Mouse (Mus musculus): ENCODE measurements around the gene Mrpl2. TPM values are rescaled to one million over a fixed set of nuclear protein-coding genes. Genes with fewer than 3 reads are reported as not detected.

Mrpl2 gene
- polyA plus RNA-seq, 1 experiment = 289 TPM

- H3K36me3 ChIP-seq (replicated peaks; ENCODE audit: low read length) = no peaks in the 10 kb centered on the region
- H3K4me1 ChIP-seq = peaks cover 61% of the 10 kb centered on the region
- no peak overlapping the region for H3K4me3 ChIP-seq (replicated peaks)
- H3K27me3 ChIP-seq (replicated peaks) = no peaks in the 10 kb centered on the region
- TF ChIP-seq GATA1 (IDR thresholded peaks at IDR 0.05; ENCODE audit: borderline replicate concordance, low read length) (no peak), FLI1 (IDR thresholded peaks at IDR 0.05; ENCODE audit: low read length) (no peak)
- no peaks in the 10 kb centered on the region for H3K9me3 ChIP-seq
These were observed 33.8 kb upstream of the Mrpl2 start for GRCm38 (mm10) chr17:46612189-46612588.

- Histone ChIP-seq H3K36me3 (replicated peaks; ENCODE audit: low read length) (no peaks in the 10 kb centered on the region), H3K9me3 (no peaks in the 10 kb centered on the region)
These were observed 33.2 kb upstream of the Mrpl2 start for GRCm38 (mm10) chr17:46612820-46613219.

GRCm38 (mm10) chr17:46613229-46613628 is 32.8 kb upstream of the Mrpl2 start:
- H3K36me3 ChIP-seq (replicated peaks; ENCODE audit: low read length) = no peaks in the 10 kb centered on the region
- TF ChIP-seq FLI1 (IDR thresholded peaks at IDR 0.05; ENCODE audit: low read length) (no peak), GATA1 (IDR thresholded peaks at IDR 0.05; ENCODE audit: borderline replicate concordance, low read length) (no peak)
- no peaks in the 10 kb centered on the region for H3K9me3 ChIP-seq
- no peak overlapping the region for H3K4me3 ChIP-seq (replicated peaks)
- H3K27me3 ChIP-seq (replicated peaks) = no peaks in the 10 kb centered on the region
- peaks cover 52% of the 10 kb centered on the region for H3K4me1 ChIP-seq

More at GRCm38 (mm10) chr17:46612820-46613219, 33.2 kb upstream of the Mrpl2 start:
- no peaks in the 10 kb centered on the region for H3K27me3 ChIP-seq (replicated peaks)
- TF ChIP-seq GATA1 (IDR thresholded peaks at IDR 0.05; ENCODE audit: borderline replicate concordance, low read length) (no peak), FLI1 (IDR thresholded peaks at IDR 0.05; ENCODE audit: low read length) (no peak)
- peaks cover 56% of the 10 kb centered on the region for H3K4me1 ChIP-seq
- H3K4me3 ChIP-seq (replicated peaks) = no peak overlapping the region

GRCm38 (mm10) chr17:46617799-46618198 is 28.2 kb upstream of the Mrpl2 start:
- Histone ChIP-seq H3K9me3 (no peaks in the 10 kb centered on the region), H3K4me3 (replicated peaks) (no peak overlapping the region), H3K4me1 (peaks cover 51% of the 10 kb centered on the region), H3K36me3 (replicated peaks; ENCODE audit: low read length) (peaks cover 3% of the 10 kb centered on the region), H3K27me3 (replicated peaks) (peaks cover 7% of the 10 kb centered on the region)
- TF ChIP-seq FLI1 (IDR thresholded peaks at IDR 0.05; ENCODE audit: low read length) = no peak
- TF ChIP-seq GATA1 (IDR thresholded peaks at IDR 0.05; ENCODE audit: borderline replicate concordance, low read length) = no peak

- H3K9me3 ChIP-seq = no peaks in the 10 kb centered on the region
- no peak for TF ChIP-seq FLI1 (IDR thresholded peaks at IDR 0.05; ENCODE audit: low read length)
- TF ChIP-seq GATA1 (IDR thresholded peaks at IDR 0.05; ENCODE audit: borderline replicate concordance, low read length) = no peak
- peaks cover 7% of the 10 kb centered on the region for H3K27me3 ChIP-seq (replicated peaks)
- H3K36me3 ChIP-seq (replicated peaks; ENCODE audit: low read length) = peaks cover 3% of the 10 kb centered on the region
- H3K4me3 ChIP-seq (replicated peaks) = no peak overlapping the region
- peaks cover 51% of the 10 kb centered on the region for H3K4me1 ChIP-seq
These were observed 27.6 kb upstream of the Mrpl2 start for GRCm38 (mm10) chr17:46618394-46618768.

- Histone ChIP-seq H3K4me3 (replicated peaks) (no peak overlapping the region), H3K27me3 (replicated peaks) (peaks cover 7% of the 10 kb centered on the region), H3K36me3 (replicated peaks; ENCODE audit: low read length) (peaks cover 3% of the 10 kb centered on the region), H3K9me3 (no peaks in the 10 kb centered on the region), H3K4me1 (peaks cover 52% of the 10 kb centered on the region)
- TF ChIP-seq GATA1 (IDR thresholded peaks at IDR 0.05; ENCODE audit: borderline replicate concordance, low read length) (no peak), FLI1 (IDR thresholded peaks at IDR 0.05; ENCODE audit: low read length) (no peak)
These were observed 27.0 kb upstream of the Mrpl2 start for GRCm38 (mm10) chr17:46618769-46619682.

- Histone ChIP-seq H3K36me3 (replicated peaks; ENCODE audit: low read length) (peaks cover 3% of the 10 kb centered on the region), H3K9me3 (no peaks in the 10 kb centered on the region), H3K4me3 (replicated peaks) (no peak overlapping the region), H3K4me1 (peaks cover 59% of the 10 kb centered on the region), H3K27me3 (replicated peaks) (peaks cover 9% of the 10 kb centered on the region)
- TF ChIP-seq GATA1 (IDR thresholded peaks at IDR 0.05; ENCODE audit: borderline replicate concordance, low read length) = no peak
- TF ChIP-seq FLI1 (IDR thresholded peaks at IDR 0.05; ENCODE audit: low read length) = no peak
These were observed 26.2 kb upstream of the Mrpl2 start for GRCm38 (mm10) chr17:46619683-46620357.

- Histone ChIP-seq H3K36me3 (replicated peaks; ENCODE audit: low read length) (peaks cover 5% of the 10 kb centered on the region), H3K27me3 (replicated peaks) (peaks cover 13% of the 10 kb centered on the region), H3K4me3 (replicated peaks) (no peak overlapping the region), H3K4me1 (peaks cover 65% of the 10 kb centered on the region), H3K9me3 (no peaks in the 10 kb centered on the region)
- TF ChIP-seq GATA1 (IDR thresholded peaks at IDR 0.05; ENCODE audit: borderline replicate concordance, low read length) (no peak), FLI1 (IDR thresholded peaks at IDR 0.05; ENCODE audit: low read length) (no peak)
These were observed 24.7 kb upstream of the Mrpl2 start for GRCm38 (mm10) chr17:46621324-46621723.

- peaks cover 64% of the 10 kb centered on the region for H3K4me1 ChIP-seq
- H3K4me3 ChIP-seq (replicated peaks) = peak overlapping the region; percentile 79
- no peak for TF ChIP-seq FLI1 (IDR thresholded peaks at IDR 0.05; ENCODE audit: low read length)
- TF ChIP-seq GATA1 (IDR thresholded peaks at IDR 0.05; ENCODE audit: borderline replicate concordance, low read length) = no peak
- H3K27me3 ChIP-seq (replicated peaks) = peaks cover 22% of the 10 kb centered on the region
- H3K9me3 ChIP-seq = no peaks in the 10 kb centered on the region
- peaks cover 6% of the 10 kb centered on the region for H3K36me3 ChIP-seq (replicated peaks; ENCODE audit: low read length)
These were observed 23.8 kb upstream of the Mrpl2 start for GRCm38 (mm10) chr17:46622269-46622668.
